Mouse (Mus musculus) frontal cortex, postnatal 36 days (tissue): ENCODE results near the gene Baiap3.
"Not testable (repeated sequence)": the region's sequence is repeated elsewhere in the genome, so short reads cannot be mapped to it uniquely, and the experiment has no call there.

Experiments used
- DNase-seq, 2 experiments: peaks; one replicate each; pipeline ENCODE4 v3.0.0; 2022; ENCODE audit warnings: low spot score in 2 of 2

The Baiap3 gene

GRCm38 (mm10) chr17:25248033-25248750, 8.0 kb downstream of the Baiap3 start:
- no peak for DNase-seq

DNA sequence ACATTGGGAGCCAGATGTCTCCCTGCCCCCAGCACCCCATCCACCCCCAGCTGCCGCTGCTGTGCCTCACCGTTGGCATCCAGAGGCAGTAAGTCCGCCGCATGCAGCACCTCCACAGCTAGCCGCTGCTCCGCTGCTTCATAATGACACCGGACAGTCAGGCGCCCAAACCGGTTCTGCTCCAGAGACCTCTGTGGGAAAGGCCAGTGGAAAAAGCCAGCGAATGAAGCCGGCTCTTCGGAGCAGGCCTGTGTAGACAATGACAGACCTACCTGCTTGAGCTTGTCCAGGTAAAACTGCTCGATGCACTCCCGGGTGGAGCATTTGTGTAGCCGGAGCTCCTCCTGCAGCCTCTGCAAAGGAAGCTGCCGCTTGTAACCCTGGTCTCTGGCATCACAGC, 11.9 kb downstream of the Baiap3 start:
- DNase-seq = no peak

GRCm38 (mm10) chr17:25243131-25243780, 12.9 kb downstream of the Baiap3 start:
- DNase-seq = no peak

DNA sequence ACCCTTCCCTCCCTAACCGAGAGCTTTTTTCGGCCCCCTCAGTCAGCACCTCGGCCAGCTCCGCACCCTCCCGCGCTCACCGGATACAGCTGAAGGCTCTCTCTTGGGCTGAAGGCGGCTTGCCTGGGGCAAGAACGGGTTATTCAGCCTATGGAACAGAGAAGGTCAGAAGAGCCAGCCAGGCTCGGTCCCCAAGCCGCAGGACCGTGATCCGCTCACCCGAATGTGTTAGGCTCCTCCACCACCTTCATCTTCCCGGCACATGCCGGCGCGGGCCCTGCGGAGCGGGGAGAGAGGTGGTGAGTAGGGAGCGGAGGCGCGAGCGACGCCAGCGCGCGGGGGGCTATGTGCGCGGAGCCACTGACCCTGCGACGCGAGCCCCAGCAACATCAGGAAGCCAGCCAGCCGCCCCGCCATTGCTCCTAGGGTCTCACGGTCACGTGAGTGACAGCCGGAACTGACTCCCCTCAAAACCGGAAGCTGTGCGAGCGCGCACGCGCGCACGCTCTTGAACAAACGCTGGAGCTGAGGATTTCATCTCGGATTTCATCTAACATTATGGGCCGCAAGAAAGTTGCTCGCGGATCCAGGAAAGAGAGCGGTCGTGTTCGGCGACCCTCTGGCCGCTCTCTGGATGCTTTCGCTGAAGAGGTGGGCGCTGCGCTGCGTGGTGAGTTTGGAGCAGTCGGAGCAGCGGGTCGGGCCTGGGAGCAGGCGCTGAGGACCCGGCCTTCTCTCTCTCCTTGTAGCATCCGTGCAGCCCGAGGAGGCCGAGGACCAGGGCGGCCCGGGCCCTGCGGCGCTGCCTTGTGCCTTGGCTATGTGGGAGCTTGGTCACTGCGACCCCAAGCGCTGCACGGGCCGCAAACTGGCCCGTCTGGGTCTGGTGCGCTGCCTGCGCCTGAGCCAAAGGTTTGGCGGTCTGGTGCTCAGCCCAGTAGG, 16.2 kb downstream of the Baiap3 start, which contains the start of the genes Gnptg and Tsr3:
TSS of gene Gnptg (minus strand) at position 430 of the 942 bp plus-strand sequence.
TSS of gene Tsr3 (plus strand) at position 476 of the 942 bp plus-strand sequence.
- peak; percentile 84 to 86 for DNase-seq

DNA sequence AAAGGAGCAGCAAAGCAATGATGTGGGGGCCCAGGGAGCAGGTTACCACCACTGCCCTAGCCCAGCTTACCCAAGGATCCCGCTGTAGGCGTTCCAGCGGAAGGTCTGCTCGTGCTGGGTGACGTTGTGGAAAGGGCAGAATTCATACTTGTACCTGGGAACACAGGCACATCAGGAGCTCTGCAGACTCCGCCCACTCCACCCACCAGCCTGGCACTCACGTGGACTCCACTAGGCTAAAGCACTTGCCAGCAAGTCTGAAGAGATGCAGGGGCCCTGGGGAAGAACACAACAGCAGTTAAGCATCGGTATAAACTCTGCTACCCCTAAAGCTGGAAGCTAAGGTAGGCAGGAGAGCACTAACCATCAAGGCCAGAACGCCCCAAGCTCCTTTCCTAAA, 20.5 kb downstream of the Baiap3 start:
- DNase-seq = no peak

- not testable (repeated sequence) for DNase-seq
Observed at GRCm38 (mm10) chr17:25231621-25232020, 24.5 kb downstream of the Baiap3 start.

- no peak for DNase-seq
Observed at GRCm38 (mm10) chr17:25230700-25231099, 25.5 kb downstream of the Baiap3 start.

DNA sequence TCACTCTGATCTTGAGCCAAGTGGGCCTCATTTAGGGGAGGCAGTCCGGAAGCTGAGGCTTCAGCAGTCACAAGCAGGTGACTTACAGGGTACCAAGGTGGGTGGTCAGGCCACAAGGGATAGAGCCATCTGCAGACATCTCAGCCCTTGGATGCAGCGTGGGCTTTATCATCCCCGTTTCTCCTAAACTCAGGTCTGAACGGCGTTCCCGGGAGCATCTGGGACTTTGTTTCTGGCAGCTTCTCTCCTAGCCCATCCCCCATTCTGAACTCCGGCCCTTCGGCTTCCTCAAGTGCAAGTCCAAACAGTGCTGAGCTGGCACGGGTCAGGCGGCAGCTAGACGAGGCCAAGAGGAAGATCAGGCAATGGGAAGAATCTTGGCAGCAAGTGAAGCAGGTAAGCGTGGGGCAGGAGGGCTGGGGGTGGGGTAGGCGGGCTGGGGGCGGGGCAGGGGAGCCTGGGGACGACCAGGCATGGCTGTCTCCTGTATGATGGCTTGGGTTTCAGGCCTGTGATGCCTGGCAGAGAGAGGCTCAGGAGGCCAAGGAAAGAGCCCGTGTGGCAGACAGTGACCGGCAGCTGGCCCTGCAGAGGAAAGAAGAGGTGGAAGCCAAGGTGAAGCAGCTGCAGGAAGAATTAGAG, 26.0 kb downstream of the Baiap3 start:
- DNase-seq = not testable (repeated sequence)

DNA sequence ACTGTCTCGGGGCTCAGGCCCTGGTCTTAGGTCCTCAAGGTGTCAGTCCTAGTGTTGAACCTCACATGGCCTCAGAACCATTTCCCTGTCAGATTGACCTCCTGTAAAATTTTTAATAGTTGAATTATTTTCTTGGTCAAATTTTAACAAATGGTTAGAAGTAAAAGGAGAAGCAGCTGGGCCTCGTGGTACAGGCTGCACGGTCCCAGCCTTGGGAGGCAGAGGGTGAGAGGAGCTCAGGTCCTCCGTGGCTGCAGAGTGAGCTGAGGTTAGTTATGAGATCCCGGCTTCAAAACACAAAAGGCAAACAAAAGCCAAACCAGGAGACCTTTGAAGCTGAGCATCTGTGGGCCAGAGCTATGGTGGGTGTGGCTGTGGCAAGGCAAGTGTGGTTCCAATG, 28.2 kb downstream of the Baiap3 start:
- no peak for DNase-seq

- no peak for DNase-seq
Observed at GRCm38 (mm10) chr17:25225659-25226058, 30.5 kb downstream of the Baiap3 start.

DNA sequence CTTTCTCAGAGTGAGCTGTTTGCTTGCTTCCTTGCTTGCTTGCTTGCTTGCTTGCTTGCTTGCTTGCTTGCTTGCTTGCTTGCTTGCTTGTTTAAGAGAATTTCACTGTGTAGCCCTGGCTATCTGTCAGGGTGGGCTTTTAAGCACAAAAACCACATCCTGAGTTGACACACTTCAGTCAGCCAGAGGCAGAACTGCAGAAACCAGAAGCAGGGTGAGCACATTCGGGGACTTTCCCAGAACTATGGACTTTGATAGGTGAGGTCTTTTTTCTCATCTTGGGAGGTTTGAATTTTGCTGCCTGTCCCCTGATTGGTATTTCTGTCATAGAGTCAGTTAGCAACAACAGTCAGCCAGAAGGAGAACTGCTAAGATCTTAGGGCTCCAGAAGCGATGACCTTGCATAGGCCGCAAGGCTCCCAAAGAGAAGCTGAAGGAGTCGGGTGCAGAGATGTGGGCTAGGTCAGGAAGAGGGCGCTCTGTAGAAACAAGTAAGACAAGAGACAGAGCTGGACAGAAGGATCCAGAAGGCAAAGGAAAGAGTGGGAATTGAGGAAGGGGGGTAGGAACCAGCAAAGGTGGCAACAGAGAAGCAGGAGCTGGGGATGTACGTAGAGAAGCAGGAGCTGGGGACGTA, 31.5 kb downstream of the Baiap3 start:
- DNase-seq = no peak

- DNase-seq = no peak
Observed at GRCm38 (mm10) chr17:25222951-25223601, 33.1 kb downstream of the Baiap3 start.

- peak; percentile 42 to 44 for DNase-seq
Observed at GRCm38 (mm10) chr17:25222504-25222940, 33.6 kb downstream of the Baiap3 start.

DNA sequence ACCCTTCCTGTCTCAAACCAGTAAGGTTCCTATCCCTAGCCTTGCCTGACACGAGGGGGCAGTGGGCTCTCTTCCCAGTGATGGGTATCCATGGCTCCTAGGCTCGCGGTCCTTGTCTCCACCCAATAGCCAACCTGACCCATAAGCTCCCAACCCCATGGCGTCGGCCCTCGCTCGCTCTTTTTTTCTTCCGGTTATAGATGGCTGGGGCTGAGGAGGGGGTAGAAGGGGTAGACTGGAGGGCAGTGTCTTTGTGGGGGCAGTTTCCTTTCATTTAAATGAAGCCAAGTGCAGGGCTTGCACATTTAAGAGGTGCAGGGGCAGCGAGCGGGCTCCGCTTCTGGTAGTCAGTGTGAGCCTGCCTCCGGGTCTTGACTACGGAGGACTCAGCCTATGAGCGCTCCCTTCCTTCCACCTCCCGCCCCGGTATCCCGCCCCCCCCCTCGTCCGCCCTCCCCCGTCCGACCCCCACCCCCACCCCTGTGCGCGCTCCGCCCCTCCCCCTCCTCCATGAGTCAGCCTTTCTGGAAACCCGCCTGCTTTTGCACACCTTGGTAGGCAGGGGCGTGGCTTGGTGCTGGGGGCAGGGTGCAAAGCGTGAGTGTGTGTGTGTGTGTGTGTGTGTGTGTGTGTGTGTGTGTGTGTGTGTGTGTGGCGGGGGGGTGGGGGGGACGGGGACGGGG, 34.2 kb downstream of the Baiap3 start:
- peak; percentile 44 to 54 for DNase-seq

DNA sequence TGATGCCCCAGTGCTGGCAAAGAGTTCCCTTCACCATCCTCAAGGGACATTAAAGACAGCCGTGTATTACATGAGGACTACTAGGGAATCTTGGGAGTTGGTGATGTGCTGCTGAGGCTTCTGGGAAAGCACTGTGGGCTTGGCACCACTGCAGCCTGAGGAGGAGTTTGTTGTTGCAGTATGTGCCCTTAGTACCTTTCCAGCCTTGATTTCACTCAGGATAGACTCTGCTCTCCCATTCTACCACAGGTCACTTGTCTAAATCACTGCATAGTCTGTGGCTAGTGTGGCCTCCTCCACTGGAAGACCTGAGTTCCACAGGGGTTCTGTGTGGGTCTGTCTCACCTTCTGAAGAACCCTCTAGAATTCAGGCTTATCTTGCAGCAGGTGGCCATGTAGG, 35.4 kb downstream of the Baiap3 start:
- no peak for DNase-seq

DNA sequence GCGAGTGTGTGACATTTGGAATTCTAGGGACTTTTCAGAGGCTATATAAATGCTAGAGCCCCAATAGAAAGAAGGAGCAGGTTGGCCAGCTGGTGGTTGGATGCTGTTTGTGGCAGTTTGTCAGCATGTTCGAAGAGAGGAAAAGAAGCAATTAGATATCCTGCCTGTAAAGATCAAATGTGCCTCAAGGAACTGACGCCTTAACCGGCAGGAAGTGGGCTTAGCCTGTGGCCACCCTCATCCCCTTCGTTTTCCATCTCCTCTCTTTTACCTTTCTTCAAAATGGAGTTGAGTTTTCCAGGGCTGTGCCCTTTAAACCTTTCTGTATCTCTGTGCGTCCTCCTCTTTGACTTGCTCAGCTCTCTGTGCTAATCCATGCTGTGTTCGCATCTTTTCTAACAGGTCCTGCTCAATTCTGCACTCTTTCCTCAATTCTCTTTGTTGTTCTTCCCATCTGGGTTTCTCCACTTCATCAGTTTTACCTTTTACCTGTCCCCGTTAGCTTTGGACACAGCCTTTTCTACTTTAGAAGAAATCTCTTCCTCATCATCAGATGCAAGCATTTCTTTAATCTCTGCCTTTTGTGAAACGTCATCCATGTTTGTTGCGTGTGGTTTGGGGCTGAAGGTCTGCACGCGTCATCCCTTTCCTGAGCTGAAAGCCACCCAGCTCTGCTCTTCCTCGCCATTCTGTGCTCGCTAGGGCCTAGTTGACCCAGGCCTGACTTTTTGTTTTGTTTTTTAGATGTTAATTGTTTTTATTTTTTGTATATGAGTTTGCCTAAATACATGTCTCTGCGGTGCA, 36.5 kb downstream of the Baiap3 start:
- DNase-seq = no peak

GRCm38 (mm10) chr17:25218967-25219366, 37.2 kb downstream of the Baiap3 start:
- DNase-seq = no peak

DNA sequence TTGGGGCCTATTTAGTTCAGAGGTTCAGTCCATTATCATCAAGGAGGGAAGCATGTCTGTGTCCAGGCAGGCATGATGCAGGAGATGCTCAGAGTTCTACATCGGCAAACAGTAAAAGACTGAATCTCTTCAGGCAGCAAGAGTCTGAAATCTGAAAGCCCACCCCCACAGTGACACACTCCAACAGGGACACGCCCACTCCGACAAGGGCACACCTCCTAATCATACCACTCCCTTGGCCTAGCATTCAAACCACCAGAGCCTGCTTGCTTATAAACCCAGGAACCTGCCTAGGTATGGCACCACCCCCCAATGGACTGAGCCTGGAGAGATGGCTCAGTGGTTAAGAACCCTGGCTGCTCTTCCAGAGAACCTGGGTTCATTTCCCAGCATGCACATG, 40.7 kb downstream of the Baiap3 start:
- no peak for DNase-seq

- DNase-seq = no peak
Observed at GRCm38 (mm10) chr17:25211705-25212104, 44.5 kb downstream of the Baiap3 start.
